In the genomic region with DNA sequence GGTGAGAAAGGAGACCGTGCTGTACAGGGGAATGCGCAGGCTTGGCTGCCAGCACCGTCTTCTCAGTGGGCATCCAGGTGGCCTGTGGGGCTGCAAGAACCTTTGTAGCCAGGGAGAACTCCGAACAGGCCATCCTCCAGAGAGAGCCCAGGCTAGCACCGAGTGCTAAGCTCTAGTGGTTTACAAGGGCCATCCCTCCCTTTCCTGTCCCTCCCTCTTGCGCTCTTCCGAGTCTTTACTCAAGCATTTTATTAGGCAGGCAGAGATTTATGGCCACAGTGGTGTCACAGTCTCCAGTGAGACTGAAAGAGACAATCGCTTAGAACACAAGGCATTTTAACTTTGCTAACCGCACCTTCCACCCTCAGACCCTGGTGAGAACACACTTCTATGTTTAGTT, we compare ENCODE assay signal across 20 mouse cellular contexts. TPM values are rescaled to one million over a fixed set of nuclear protein-coding genes. Genes with fewer than 3 reads are reported as not detected.
DNase-seq lines count a peak whose midpoint lies in the region; ATAC-seq and TF ChIP-seq lines count a peak whose summit lies in the region.
"Had no signal": no experiment of that assay in that cellular context is flagged by ENCODE, and none has a peak within 500 bp of the region (broad histone marks: within the 10 kb centered on the region; RNA-seq: fewer than 3 reads in every experiment).

No protein-coding gene starts in this region.

- peak overlapping the region; percentile 17; the same call in 1 of the 2 replicates for H3K27ac ChIP-seq in forebrain, embryonic 10.5 days
- H3K27ac ChIP-seq in forebrain, postnatal 0 days (ENCODE audit: low read depth, low read length) = no peak overlapping the region
- H3K27ac ChIP-seq in lung, postnatal 0 days (ENCODE audit: low read length) = no peak overlapping the region
- H3K27ac ChIP-seq in thymus, adult 2 months (ENCODE audit: control insufficient read depth, insufficient read depth, low read length) = no peak overlapping the region
- H3K27ac ChIP-seq: embryonic facial prominence, embryonic 10.5 days; forebrain, embryonic 13.5 days; heart, embryonic 10.5 days; hindbrain, embryonic 10.5 days; liver, embryonic 15.5 days; midbrain, embryonic 13.5 days; stomach, embryonic 15.5 days had no signal

- TF ChIP-seq CTCF in forebrain, postnatal 0 days (IDR thresholded peaks at IDR 0.05; ENCODE audit: low read depth) = no peak
- no peak for TF ChIP-seq CTCF in lung, postnatal 0 days (IDR thresholded peaks at IDR 0.05)
- no peak for TF ChIP-seq CTCF in thymus, adult 2 months (IDR thresholded peaks at IDR 0.05; ENCODE audit: borderline replicate concordance, control insufficient read depth, extremely low read depth, insufficient read depth, low read length, poor library complexity)

- no peaks in the 10 kb centered on the region for H3K36me3 ChIP-seq in forebrain, embryonic 10.5 days (replicated peaks)
- H3K36me3 ChIP-seq in forebrain, postnatal 0 days (ENCODE audit: insufficient read depth) = no peaks in the 10 kb centered on the region
- no peaks in the 10 kb centered on the region for H3K36me3 ChIP-seq in lung, postnatal 0 days (ENCODE audit: insufficient read depth, low read length)
- H3K36me3 ChIP-seq in thymus, adult 2 months (ENCODE audit: control insufficient read depth, insufficient read depth, low read length) = no peaks in the 10 kb centered on the region
- H3K36me3 ChIP-seq: embryonic facial prominence, embryonic 10.5 days; G1E; heart, embryonic 10.5 days; hindbrain, embryonic 10.5 days; liver, embryonic 15.5 days; midbrain, embryonic 13.5 days; stomach, embryonic 15.5 days had no signal

- H3K4me1 ChIP-seq in forebrain, embryonic 10.5 days = no peaks in the 10 kb centered on the region
- no peaks in the 10 kb centered on the region for H3K4me1 ChIP-seq in forebrain, postnatal 0 days (ENCODE audit: insufficient read depth)
- no peaks in the 10 kb centered on the region for H3K4me1 ChIP-seq in lung, postnatal 0 days (ENCODE audit: insufficient read depth, low read depth, low read length)
- H3K4me1 ChIP-seq in thymus, adult 2 months (replicated peaks; ENCODE audit: control insufficient read depth, insufficient read depth, low read length) = no peaks in the 10 kb centered on the region
- H3K4me1 ChIP-seq: embryonic facial prominence, embryonic 10.5 days; forebrain, embryonic 13.5 days; heart, embryonic 10.5 days; hindbrain, embryonic 10.5 days; liver, embryonic 15.5 days; midbrain, embryonic 13.5 days; stomach, embryonic 15.5 days had no signal

- H3K4me3 ChIP-seq in forebrain, embryonic 10.5 days = no peak overlapping the region
- H3K4me3 ChIP-seq in forebrain, postnatal 0 days (ENCODE audit: low read depth, low read length) = no peak overlapping the region
- no peak overlapping the region for H3K4me3 ChIP-seq in lung, postnatal 0 days (ENCODE audit: low read depth, low read length)
- H3K4me3 ChIP-seq in thymus, adult 2 months (ENCODE audit: control insufficient read depth, insufficient read depth, low read length) = no peak overlapping the region
- H3K4me3 ChIP-seq: embryonic facial prominence, embryonic 10.5 days; forebrain, embryonic 13.5 days; heart, embryonic 10.5 days; hindbrain, embryonic 10.5 days; liver, embryonic 15.5 days; midbrain, embryonic 13.5 days; stomach, embryonic 15.5 days had no signal

- TF ChIP-seq EP300 in lung, postnatal 0 days (IDR thresholded peaks at IDR 0.05) = no peak

- TF ChIP-seq POLR2A in thymus, adult 2 months (IDR thresholded peaks at IDR 0.05; ENCODE audit: control insufficient read depth, extremely low read depth, insufficient read depth, low read length, poor library complexity) = no peak

- no peak overlapping the region for H3K4me2 ChIP-seq in forebrain, postnatal 0 days (ENCODE audit: low read depth)
- no peak overlapping the region for H3K4me2 ChIP-seq in lung, postnatal 0 days (replicated peaks; ENCODE audit: low read depth, low read length)
- H3K4me2 ChIP-seq: forebrain, embryonic 13.5 days; liver, embryonic 15.5 days; midbrain, embryonic 13.5 days; stomach, embryonic 15.5 days had no signal

- no peaks in the 10 kb centered on the region for H3K27me3 ChIP-seq in forebrain, embryonic 10.5 days (ENCODE audit: poor library complexity, severe bottlenecking)
- H3K27me3 ChIP-seq in forebrain, postnatal 0 days (ENCODE audit: insufficient read depth, low read length) = no peaks in the 10 kb centered on the region
- H3K27me3 ChIP-seq in lung, postnatal 0 days (replicated peaks; ENCODE audit: insufficient read depth, low read length) = no peaks in the 10 kb centered on the region
- no peaks in the 10 kb centered on the region for H3K27me3 ChIP-seq in thymus, adult 2 months (ENCODE audit: control insufficient read depth, insufficient read depth, low read length)
- H3K27me3 ChIP-seq: forebrain, embryonic 13.5 days; liver, embryonic 15.5 days; midbrain, embryonic 13.5 days; stomach, embryonic 15.5 days had no signal

- DNase-seq in forebrain, embryonic 10.5 days (ENCODE audit: extremely low spot score, low spot score) = no peak
- DNase-seq in forebrain, postnatal 0 days = no peak
- peak; percentile 7 for DNase-seq in lung, postnatal 0 days (ENCODE audit: low spot score)
- DNase-seq in lung, postnatal 4 days = no peak
- DNase-seq in kidney, postnatal 10 days = peak; percentile 26
- peak; percentile 11 for DNase-seq in mesoderm, embryonic 11.5 days (ENCODE audit: low read depth, low spot score)
- no peak for DNase-seq in thymus, adult 2 months
- no peak for DNase-seq in left cerebral cortex, adult 18-20 months (ENCODE audit: low spot score in 2 of 2)
- DNase-seq: cerebellum, adult 18-20 months; cerebellum, postnatal 25 days; gastrocnemius, postnatal 25 days; thymus, adult 18-20 months had no signal

- no peaks in the 10 kb centered on the region for H3K9me3 ChIP-seq in forebrain, embryonic 10.5 days
- no peaks in the 10 kb centered on the region for H3K9me3 ChIP-seq in forebrain, postnatal 0 days (ENCODE audit: low read length)
- no peaks in the 10 kb centered on the region for H3K9me3 ChIP-seq in lung, postnatal 0 days (ENCODE audit: low read length)
- H3K9me3 ChIP-seq: embryonic facial prominence, embryonic 10.5 days; forebrain, embryonic 13.5 days; heart, embryonic 10.5 days; hindbrain, embryonic 10.5 days; liver, embryonic 15.5 days; midbrain, embryonic 13.5 days; stomach, embryonic 15.5 days had no signal

- no peak for ATAC-seq in forebrain, postnatal 0 days
- ATAC-seq in lung, postnatal 0 days = 0 out of 2 replicates have a peak, but pooled peaks have one; percentile 8
- ATAC-seq: forebrain, embryonic 13.5 days; midbrain, embryonic 13.5 days had no signal

- WGBS in forebrain, embryonic 10.5 days = 85% methylated on average over 9 of the region's 9 CpGs
- 90% methylated on average over 9 of the region's 9 CpGs for WGBS in forebrain, postnatal 0 days
- WGBS in lung, postnatal 0 days = 71% methylated on average over 9 of the region's 9 CpGs
- WGBS in thymus, adult 2 months = 55% methylated on average over 9 of the region's 9 CpGs

- H3K9ac ChIP-seq in forebrain, postnatal 0 days = no peak overlapping the region
- no peak overlapping the region for H3K9ac ChIP-seq in lung, postnatal 0 days (replicated peaks; ENCODE audit: low read depth)
- H3K9ac ChIP-seq: forebrain, embryonic 13.5 days; liver, embryonic 15.5 days; midbrain, embryonic 13.5 days; stomach, embryonic 15.5 days had no signal

RNA-seq across cellular contexts. Expression of a gene that starts 39.9 kb away (rescaled TPM):
- polyA plus RNA-seq in forebrain, embryonic 10.5 days (2016; fragmentation: Nextera tagmentation; extraction: Ambion mirVana) = 8.3 and 8.6 TPM in 2 replicates
- total RNA-seq in forebrain, postnatal 0 days (2014; rRNA removed) = 5.3 and 10.8 TPM in 2 replicates
- polyA plus RNA-seq in forebrain, postnatal 0 days (2015; fragmentation: Nextera tagmentation; extraction: Ambion mirVana) = 7.8 and 11.9 TPM in 2 replicates
- polyA plus RNA-seq in lung, postnatal 0 days (2015; fragmentation: Nextera tagmentation; extraction: Ambion mirVana) = 11.1 and 11.7 TPM in 2 replicates
- 12.1 and 13.3 TPM in 2 replicates for polyA plus RNA-seq in thymus, adult 2 months (2012; rRNA removed)
- 10 to 100 TPM; 19.2 to 23.3 TPM for total RNA-seq in left cerebral cortex, adult 18-20 months (2021)
- total RNA-seq: G1E had no signal
- polyA plus RNA-seq: G1E had no signal

Comparison
In these comparisons a context has a peak if more than half of its experiments do, and no peak if none do; other contexts are left out.
1. DNase-seq: peak in lung, postnatal 0 days (single experiment), kidney, postnatal 10 days (single experiment) and mesoderm, embryonic 11.5 days (single experiment); none in forebrain, embryonic 10.5 days (single experiment), forebrain, postnatal 0 days (single experiment), lung, postnatal 4 days (0 of 2), thymus, adult 2 months (single experiment) and left cerebral cortex, adult 18-20 months (0 of 2).